Mouse (Mus musculus) CD4-positive, CD25-positive, alpha-beta regulatory T cell, adult 4 months (primary cell): ENCODE measurements around the gene Zfp784. TPM values are rescaled to one million over a fixed set of nuclear protein-coding genes. Genes with fewer than 3 reads are reported as not detected.

Source experiments
- polyA plus RNA-seq, 2 experiments: library from polyadenylated mRNA; unstranded; fragments of 100-300 nt; shearing (Covaris generic); gene quantifications; one replicate each; pipeline ENCODE4 v1.2.1; 2017

Zfp784 gene
- polyA plus RNA-seq, 2 experiments from 2014 or later, result 4.5 to 9.3 TPM

Other genes with a start within 250 kb of the Zfp784 start
- under 1 TPM in 1 of 2 experiments, not detected in 1; 0.86 TPM for gene Tmem238, start 248.8 kb downstream of the Zfp784 start, polyA plus RNA-seq
- gene Rpl28, start 245.6 kb downstream of the Zfp784 start, polyA plus RNA-seq, result 100 to 1,000 TPM; 446 to 574 TPM
- 10 to 100 TPM; 25.0 to 25.3 TPM for gene Ube2s, start 225.9 kb downstream of the Zfp784 start, polyA plus RNA-seq
- under 1 TPM in 1 of 2 experiments, not detected in 1; 0.11 TPM for gene Shisa7, start 193.8 kb downstream of the Zfp784 start, polyA plus RNA-seq
- 10 to 100 TPM; 29.1 to 47.3 TPM for gene Isoc2b, start 168.2 kb downstream of the Zfp784 start, polyA plus RNA-seq
- under 1 TPM; 0.35 to 0.47 TPM for gene Isoc2a, start 161.3 kb downstream of the Zfp784 start, polyA plus RNA-seq
- not detected for gene Gm36210, start 131.9 kb downstream of the Zfp784 start, polyA plus RNA-seq
- gene Zfp628, start 123.2 kb downstream of the Zfp784 start, polyA plus RNA-seq, result 1 to 10 TPM in 1 of 2 experiments, under 1 TPM in 1; 0.99 to 1.5 TPM
- under 1 TPM in 1 of 2 experiments, not detected in 1; 0.61 TPM for gene Nat14, start 116.4 kb downstream of the Zfp784 start, polyA plus RNA-seq
- gene Ssc5d, start 112.7 kb downstream of the Zfp784 start, polyA plus RNA-seq, result under 1 TPM in 1 of 2 experiments, not detected in 1; 0.12 TPM
- gene Sbk2, start 74.0 kb downstream of the Zfp784 start, polyA plus RNA-seq, result not detected
- gene Sbk3, start 67.3 kb downstream of the Zfp784 start, polyA plus RNA-seq, result not detected
- 1 to 10 TPM; 3.6 to 6.4 TPM for gene Zfp579, start 42.3 kb downstream of the Zfp784 start, polyA plus RNA-seq
- gene Zfp524, start 24.0 kb downstream of the Zfp784 start, polyA plus RNA-seq, result 10 to 100 TPM; 44.1 to 45.4 TPM
- gene Fiz1, start 23.7 kb downstream of the Zfp784 start, polyA plus RNA-seq, result 10 to 100 TPM in 1 of 2 experiments, 1 to 10 TPM in 1; 9.5 to 12.0 TPM
- gene Gm44973, start 22.9 kb downstream of the Zfp784 start, polyA plus RNA-seq, result 1 to 10 TPM; 7.9 to 8.9 TPM
- gene Zfp865, start 18.1 kb downstream of the Zfp784 start, polyA plus RNA-seq, result 10 to 100 TPM in 1 of 2 experiments, 1 to 10 TPM in 1; 3.5 to 12.3 TPM
- gene Ccdc106, start 17.9 kb downstream of the Zfp784 start, polyA plus RNA-seq, result under 1 TPM in 1 of 2 experiments, not detected in 1; 0.58 TPM
- not detected for gene 4632433K11Rik, start 4.3 kb downstream of the Zfp784 start, polyA plus RNA-seq
- under 1 TPM in 1 of 2 experiments, not detected in 1; 0.69 TPM for gene Zfp580, start 13.1 kb upstream of the Zfp784 start, polyA plus RNA-seq
- 10 to 100 TPM; 27.5 to 28.2 TPM for gene U2af2, start 23.7 kb upstream of the Zfp784 start, polyA plus RNA-seq
- 1 to 10 TPM; 4.0 to 7.2 TPM for gene Epn1, start 41.8 kb upstream of the Zfp784 start, polyA plus RNA-seq
- under 1 TPM in 1 of 2 experiments, not detected in 1; 0.51 TPM for gene Rfpl4, start 78.5 kb upstream of the Zfp784 start, polyA plus RNA-seq
- gene Rasl2-9, start 87.5 kb upstream of the Zfp784 start, polyA plus RNA-seq, result under 1 TPM in 1 of 2 experiments, not detected in 1; 0.44 TPM
- gene Vmn1r55, start 111.2 kb upstream of the Zfp784 start, polyA plus RNA-seq, result under 1 TPM in 1 of 2 experiments, not detected in 1; 0.08 TPM
- gene Vmn1r56, start 158.3 kb upstream of the Zfp784 start, polyA plus RNA-seq, result not detected
- gene Vmn1r57, start 180.0 kb upstream of the Zfp784 start, polyA plus RNA-seq, result not detected